Mouse (Mus musculus) spleen, adult 18-20 months (tissue): Measurements from ENCODE around the gene Lrriq1.

Experiments used
- DNase-seq, 2 experiments: peaks; one replicate each; pipeline ENCODE4 v3.0.0; 2022; ENCODE audit warnings: mixed read lengths in 2 of 2

Lrriq1 gene

DNA sequence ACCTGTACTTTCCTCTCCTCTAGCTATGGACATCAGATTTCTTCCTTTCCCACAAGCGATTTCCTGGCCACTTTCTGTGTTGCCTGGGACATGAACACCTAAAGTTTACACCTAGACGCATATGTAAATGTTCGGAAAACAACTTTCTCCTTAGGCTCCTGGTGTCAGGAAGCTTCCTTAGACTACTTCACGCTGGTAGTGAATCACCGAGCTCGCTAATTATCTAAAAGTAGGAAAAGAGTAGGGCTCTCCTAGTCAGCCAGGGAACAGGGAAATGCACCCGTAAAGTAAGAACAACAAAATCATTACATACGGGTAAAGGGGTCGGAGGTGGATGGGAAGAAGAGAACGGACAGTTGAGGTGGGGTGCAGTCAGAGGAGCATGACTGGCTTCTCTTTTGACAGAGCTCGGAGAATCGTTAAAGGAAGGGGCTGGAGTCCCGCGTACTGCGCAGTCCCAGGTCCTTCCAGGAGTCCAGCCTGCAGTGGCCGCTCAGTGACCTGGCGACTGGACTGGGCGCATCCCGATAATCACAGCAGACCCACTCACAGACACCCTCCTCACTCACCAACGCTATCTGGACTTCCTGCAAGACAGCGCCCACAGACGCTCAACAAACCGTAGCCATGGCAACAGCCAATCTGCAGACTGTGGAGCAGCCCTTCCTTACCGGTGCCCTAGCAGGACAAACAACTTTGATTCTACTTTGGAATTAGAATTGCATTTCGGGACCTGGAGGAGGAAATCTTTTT, at the start of gene Lrriq1:
Gene Lrriq1, minus strand, starts transcription at position 616 of the 753 bp plus-strand sequence.
- no peak for DNase-seq

DNA sequence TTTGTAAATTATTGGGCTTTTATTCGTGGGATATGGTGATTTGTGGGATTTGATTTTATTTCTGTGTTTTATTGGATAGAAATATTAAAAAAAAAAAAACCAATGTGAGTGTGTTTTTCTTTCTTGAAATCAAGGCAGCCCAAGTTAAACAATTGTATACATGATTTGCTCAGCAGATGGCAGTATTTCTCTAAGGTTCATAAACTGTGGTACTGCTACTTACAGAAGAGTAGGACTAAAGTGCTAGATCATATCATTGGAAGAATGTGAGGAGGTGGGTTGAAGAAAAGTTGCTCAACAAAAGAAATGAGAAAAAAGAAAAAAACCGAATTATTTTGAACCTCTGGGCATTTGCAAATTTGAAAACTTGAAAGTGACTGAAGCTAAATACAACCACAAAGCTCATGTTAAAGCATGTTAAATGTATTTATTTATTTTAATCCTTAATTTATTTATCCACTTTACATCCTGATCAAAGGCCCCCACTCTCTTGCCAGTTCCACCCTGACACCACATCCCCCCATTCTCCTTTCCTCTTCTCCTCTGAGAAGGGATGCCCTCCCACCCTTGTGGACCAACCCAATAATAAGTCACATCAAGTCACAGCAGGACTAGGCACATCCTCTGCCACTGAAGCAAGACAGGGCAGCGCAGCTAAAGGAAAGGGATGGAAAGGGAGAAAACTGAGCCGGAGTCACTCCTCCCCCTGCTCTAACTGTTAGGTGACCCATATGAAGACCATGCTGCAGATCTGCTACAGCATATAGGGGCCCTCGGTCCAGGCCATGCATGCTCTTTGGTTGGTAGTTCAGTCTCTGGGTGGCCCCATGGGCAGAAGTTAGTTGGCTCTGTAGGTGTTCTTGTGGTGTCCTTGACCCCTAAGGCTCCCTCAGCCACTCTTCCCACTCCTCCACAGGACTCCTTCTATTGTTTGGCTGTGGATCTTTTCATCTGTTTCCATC, 18.0 kb upstream of the Lrriq1 start:
- DNase-seq = no peak

DNA sequence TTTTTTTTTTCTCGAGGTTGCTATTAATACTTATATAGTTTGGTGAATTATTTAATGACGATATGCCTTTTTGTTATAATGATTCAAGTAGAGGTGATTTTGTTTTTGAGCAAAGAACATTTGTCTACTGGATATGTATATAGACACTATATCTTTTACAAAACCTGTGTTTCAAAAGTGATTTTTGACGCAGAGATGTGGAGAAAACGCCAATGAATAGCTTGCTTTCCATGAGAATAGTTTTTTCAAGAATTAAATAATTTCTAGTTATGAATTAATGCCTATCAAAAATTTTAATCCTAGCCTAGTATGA, 294 bp upstream of the Lrriq1 start:
- no peak for DNase-seq

- no peak for DNase-seq
These were observed 9.5 kb downstream of the Lrriq1 start for GRCm38 (mm10) chr10:103226646-103227045.

- no peak for DNase-seq
These were observed 41.3 kb downstream of the Lrriq1 start for GRCm38 (mm10) chr10:103194655-103195328.

GRCm38 (mm10) chr10:103145769-103146379, 90.2 kb downstream of the Lrriq1 start:
- no peak for DNase-seq

DNA sequence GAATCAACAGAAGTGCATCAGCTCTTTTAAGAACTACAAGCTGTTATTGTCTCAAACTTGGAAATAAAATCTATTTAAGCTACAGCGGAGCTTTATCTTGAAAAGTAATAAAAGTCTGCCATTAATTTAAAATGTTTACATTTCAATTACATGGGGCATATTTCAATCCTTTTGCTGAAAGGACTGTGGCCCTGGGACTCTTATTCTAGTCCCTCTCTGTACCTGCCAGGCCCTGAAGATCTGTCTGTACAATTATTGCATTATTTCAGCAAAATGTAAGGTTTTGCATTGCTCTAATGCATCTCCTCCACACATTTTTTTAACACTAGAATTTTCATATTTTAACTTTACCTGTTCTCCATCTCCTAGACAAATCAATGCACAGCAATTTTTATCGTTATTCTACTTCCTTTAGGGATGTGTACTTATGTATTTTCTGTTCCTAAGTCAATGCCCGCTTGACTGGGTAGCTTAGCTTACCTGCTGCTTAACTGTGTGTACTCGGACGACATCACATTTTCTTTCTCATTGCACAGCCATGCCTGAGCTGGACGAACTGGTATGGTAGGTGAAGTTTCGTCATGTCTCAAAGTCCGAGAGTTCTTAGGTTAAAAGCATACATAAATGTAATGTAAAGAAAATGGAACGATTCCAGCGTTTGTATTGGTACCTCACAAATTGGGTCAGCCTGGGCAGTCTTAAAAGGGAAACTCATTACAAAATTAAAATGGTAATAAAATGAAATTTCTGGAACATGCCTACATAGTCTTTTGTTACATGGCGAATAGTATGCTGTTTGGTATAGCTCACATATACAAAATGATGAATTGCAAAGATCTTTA, 91.0 kb downstream of the Lrriq1 start:
- DNase-seq = no peak

- no peak for DNase-seq
These were observed 93.6 kb downstream of the Lrriq1 start for GRCm38 (mm10) chr10:103142526-103142925.

DNA sequence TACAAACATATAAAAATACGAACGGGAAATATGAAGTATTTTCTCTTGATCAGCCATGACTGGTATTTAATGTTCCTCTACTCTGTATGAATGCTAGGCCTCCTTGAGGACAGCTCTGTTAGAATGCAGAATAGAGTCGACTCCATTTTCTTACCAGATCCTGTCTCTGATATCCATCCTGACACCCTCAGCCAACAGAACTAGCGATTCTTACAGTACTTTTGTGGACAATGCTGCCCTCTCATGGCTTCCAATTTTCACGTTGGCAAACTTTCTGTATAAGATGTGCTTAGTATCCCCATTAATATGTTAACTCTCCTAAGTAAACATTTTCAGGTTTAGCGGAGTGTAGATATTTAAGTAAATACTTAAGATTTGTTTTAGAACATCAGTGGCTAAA, 94.6 kb downstream of the Lrriq1 start:
- DNase-seq = no peak

DNA sequence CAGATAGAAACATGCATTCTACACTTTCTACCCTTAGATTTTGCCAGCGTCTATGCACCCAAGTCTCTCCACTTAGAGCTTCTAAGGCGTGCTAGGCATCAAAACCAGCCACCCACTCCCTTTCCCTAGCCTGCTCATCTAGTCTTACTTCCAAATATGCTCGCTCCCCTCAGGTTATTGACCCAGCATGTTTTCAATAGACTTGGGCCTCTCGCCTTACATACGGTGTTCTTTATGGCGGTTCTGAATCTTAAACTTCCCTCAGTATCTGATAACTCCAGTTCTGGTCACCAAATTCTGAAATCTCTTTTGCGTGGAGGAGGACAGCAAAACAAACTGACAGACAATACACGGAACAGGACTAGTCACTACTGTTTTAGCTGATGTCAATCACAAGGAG, 95.5 kb downstream of the Lrriq1 start:
- no peak for DNase-seq

GRCm38 (mm10) chr10:103114629-103115028, 121.5 kb downstream of the Lrriq1 start:
- no peak for DNase-seq

GRCm38 (mm10) chr10:103108090-103108489, 128.0 kb downstream of the Lrriq1 start:
- no peak for DNase-seq

GRCm38 (mm10) chr10:103086101-103086500, 150.0 kb downstream of the Lrriq1 start:
- no peak for DNase-seq

DNA sequence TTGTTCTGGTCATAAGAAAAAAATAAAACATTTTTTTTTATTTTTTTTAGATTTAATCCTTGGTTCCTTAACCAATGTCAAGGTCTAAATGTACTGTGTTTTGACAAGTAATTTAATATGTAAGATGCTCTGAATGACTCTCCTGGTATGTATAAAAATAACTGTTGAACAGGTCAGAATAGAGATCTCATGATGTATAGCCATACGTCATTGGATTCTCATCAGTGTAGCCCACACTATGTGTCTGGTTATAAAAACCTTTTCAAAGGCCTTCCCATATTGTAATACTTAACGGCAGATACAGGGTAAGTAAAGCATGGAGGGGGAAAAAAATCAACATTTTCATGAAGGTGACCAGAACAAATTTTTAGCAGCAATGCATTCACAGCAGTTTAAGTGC, 186.5 kb downstream of the Lrriq1 start:
- no peak for DNase-seq

- DNase-seq = no peak
These were observed 189.5 kb downstream of the Lrriq1 start for GRCm38 (mm10) chr10:103046623-103047022.

DNA sequence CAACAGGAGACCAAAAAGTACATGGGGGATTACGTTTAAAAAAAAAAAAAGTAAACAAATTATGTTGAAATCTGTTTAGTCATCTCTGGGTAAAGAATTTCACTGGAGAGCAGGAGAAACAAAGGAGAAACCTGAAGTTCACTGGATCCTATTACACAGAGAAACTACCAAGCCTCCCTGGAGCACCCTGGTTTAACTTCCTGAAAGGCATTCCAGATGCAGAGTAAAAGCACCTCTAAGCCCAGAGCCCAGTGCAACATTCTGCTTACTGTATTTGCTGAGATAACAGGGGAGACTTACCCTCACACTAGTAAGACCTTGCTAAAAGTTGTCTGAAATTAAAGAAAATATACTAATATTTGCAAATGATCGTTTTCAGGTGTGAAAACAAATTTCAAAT, 191.1 kb downstream of the Lrriq1 start:
- no peak for DNase-seq

- DNase-seq = no peak
These were observed 201.0 kb downstream of the Lrriq1 start for GRCm38 (mm10) chr10:103035002-103035640.

DNA sequence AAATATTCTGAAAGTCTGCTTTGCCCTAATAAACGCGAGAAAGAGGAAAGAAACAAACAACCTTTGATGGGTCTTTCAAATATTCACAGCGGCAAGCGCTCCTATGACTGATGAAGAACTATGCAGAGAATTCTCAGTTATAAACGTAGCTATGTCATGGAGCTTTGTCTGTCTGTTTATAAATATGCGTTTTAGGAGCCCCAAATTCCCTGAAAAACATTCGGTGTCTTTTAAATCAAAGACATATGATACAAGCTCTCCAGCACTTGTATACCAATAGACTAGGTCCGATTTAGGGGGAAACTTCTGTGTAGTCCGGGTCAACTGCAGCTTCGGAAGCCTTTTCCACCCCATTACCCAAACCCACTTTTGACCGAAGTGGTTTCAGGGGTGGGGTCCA, 205.2 kb downstream of the Lrriq1 start:
- no peak for DNase-seq

DNA sequence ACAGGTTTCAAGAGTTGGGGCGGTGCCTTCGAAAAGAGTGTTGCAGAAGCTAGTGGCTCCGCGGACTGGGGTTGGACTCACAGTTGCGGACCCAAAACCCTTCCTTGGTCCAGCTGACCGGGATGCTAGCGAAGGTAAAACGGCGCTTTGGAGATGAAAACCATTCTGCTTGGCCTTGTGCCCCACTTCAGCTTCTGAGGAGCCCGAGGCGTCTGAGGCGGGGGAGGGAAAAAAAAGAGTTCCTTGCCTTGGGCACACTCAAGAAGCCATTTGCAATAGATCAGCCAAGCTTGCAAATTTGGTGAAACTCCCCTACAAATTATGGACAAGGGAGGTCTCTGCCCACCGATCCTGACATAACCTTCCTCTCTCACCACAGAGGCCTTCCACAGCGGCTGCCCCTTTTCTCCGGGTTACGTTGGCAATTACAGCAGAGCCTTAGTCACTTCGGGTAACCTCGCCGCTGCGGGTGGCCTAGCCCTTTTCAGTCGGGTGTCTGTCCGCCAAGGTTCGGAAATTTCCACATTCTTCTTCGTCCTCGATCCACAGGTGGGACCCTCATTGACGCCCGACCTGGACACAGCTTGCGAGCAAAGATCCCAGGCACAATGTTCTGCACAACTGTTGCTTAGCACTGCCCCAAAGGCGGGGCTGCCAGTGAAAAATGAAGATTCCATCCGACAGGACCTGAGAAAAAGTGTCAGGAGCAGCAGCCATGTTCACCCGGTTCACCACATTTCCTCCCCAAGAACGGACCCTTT, 206.2 kb downstream of the Lrriq1 start, which contains the start of gene Alx1:
Gene Alx1, minus strand, starts transcription at position 486 of the 761 bp plus-strand sequence.
- DNase-seq = no peak

DNA sequence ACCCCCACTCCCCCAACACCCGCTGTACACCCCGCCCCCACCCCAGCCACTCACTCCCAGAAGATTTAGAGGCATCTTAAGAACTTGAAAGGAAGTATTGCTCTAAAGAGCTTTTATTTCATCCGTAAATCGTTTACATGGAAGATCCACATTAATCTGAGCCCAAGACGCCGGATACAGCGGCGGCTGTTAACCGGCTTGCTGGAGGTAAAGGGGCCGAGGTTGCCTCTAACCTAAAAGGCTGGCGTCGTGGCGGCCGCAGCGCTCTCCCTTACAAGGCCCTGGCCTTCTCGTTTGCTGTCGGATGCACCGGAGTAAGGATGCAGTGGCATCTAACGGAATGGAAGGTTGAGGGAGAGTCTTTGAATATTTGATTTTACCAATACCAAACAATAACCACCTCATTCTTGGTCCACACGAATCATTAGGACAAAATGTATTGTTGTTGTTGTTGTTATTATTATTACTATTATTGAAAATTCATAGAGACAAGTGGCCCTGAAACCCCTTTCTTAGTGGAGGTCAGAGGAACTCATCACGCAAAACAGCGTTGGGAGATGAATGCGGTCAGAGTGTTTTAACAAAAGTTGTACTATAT, 206.9 kb downstream of the Lrriq1 start:
- DNase-seq = no peak
